Comparison of ENCODE assay signal across 27 mouse cellular contexts in the genomic region with DNA sequence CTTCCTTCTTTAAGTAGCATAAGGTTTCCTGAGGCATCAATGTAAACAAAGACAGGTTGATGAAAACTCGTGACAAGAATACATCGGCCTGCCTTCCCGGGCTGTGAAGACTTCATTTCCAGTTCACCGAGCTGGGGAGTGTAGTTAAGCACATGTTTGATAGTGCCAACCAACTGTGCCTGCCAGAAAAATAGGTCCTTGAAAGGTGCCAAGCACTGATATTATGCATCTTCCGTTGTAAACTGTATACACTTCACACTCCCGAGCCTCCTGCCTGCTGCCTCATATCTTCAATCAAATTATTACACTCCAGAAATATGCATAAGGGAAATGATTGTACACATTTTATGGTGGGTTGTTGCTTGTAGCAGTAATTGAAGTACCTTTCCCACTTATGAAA.
"Had no signal": no experiment of that assay in that cellular context is flagged by ENCODE, and none has a peak within 500 bp of the region (broad histone marks: within the 10 kb centered on the region; RNA-seq: fewer than 3 reads in every experiment).

No protein-coding gene starts in this region.

- H3K36me3 ChIP-seq: heart, embryonic 15.5 days; hindbrain, embryonic 13.5 days; hindbrain, embryonic 15.5 days; kidney, embryonic 15.5 days; limb, embryonic 10.5 days; limb, embryonic 12.5 days; liver, embryonic 13.5 days; liver, embryonic 15.5 days had no signal

- DNase-seq: gastrocnemius, postnatal 14 days; gastrocnemius, postnatal 36 days; heart, adult 11 months; heart, adult 2 months; heart, postnatal 14 days; heart, postnatal 36 days; kidney, adult 11 months; kidney, adult 8-10 months; kidney, postnatal 14 days; kidney, postnatal 36 days; layer of hippocampus, adult 9-11 months; layer of hippocampus, postnatal 36 days; liver; liver, embryonic 13.5 days had no signal

- ATAC-seq: hindbrain, postnatal 0 days; intestine, embryonic 16.5 days had no signal

- H3K9me3 ChIP-seq: heart, embryonic 13.5 days; heart, embryonic 15.5 days; hindbrain, embryonic 13.5 days; hindbrain, embryonic 15.5 days; kidney, embryonic 15.5 days; limb, embryonic 10.5 days; limb, embryonic 12.5 days; liver, embryonic 13.5 days; liver, embryonic 15.5 days had no signal

- H3K9ac ChIP-seq: heart, embryonic 13.5 days; heart, embryonic 15.5 days; hindbrain, embryonic 13.5 days; hindbrain, embryonic 15.5 days; kidney, embryonic 15.5 days; limb, embryonic 12.5 days; liver, embryonic 13.5 days; liver, embryonic 15.5 days had no signal

- H3K4me2 ChIP-seq: heart, embryonic 11.5 days; heart, embryonic 13.5 days; heart, embryonic 15.5 days; hindbrain, embryonic 13.5 days; hindbrain, embryonic 15.5 days; kidney, embryonic 15.5 days; limb, embryonic 12.5 days; liver, embryonic 11.5 days; liver, embryonic 13.5 days; liver, embryonic 15.5 days had no signal

- H3K27me3 ChIP-seq: heart, embryonic 13.5 days; heart, embryonic 15.5 days; hindbrain, embryonic 13.5 days; hindbrain, embryonic 15.5 days; liver, embryonic 13.5 days; liver, embryonic 15.5 days had no signal

- H3K4me3 ChIP-seq: heart, adult 2 months; heart, embryonic 13.5 days; heart, embryonic 15.5 days; hindbrain, embryonic 13.5 days; hindbrain, embryonic 15.5 days; kidney, embryonic 15.5 days; limb, embryonic 10.5 days; limb, embryonic 12.5 days; liver, embryonic 13.5 days; liver, embryonic 15.5 days had no signal

- H3K4me1 ChIP-seq: heart, embryonic 13.5 days; heart, embryonic 15.5 days; hindbrain, embryonic 13.5 days; hindbrain, embryonic 15.5 days; kidney, embryonic 15.5 days; limb, embryonic 10.5 days; liver, embryonic 13.5 days; liver, embryonic 15.5 days had no signal

- H3K27ac ChIP-seq: heart, adult 2 months; heart, embryonic 13.5 days; heart, embryonic 15.5 days; hindbrain, embryonic 13.5 days; hindbrain, embryonic 15.5 days; hindbrain, postnatal 0 days; kidney, embryonic 15.5 days; kidney, postnatal 0 days; limb, embryonic 10.5 days; limb, embryonic 12.5 days; liver, embryonic 13.5 days; liver, embryonic 15.5 days had no signal
